Mouse (Mus musculus): Measurements from ENCODE around the gene Ndufa11. TPM values are rescaled to one million over a fixed set of nuclear protein-coding genes. Genes with fewer than 3 reads are reported as not detected.

Ndufa11 gene
- polyA plus RNA-seq, 1 experiment from 2014 or later, result 42.6 TPM

Other genes with a start within 250 kb of the Ndufa11 start
- 13.0 to 25.1 TPM (median 19.4 TPM) in 3 replicates for gene Ptprs, start 241.3 kb upstream of the Ndufa11 start, polyA plus RNA-seq (2018)
- gene Znrf4, start 205.3 kb upstream of the Ndufa11 start, polyA plus RNA-seq (2018), result not detected in 3 replicates
- 0.11 to 0.21 TPM in 2 of 3 replicates, not detected in the other for gene Gm20219, start 163.4 kb upstream of the Ndufa11 start, polyA plus RNA-seq (2018)
- gene Safb2, start 133.2 kb upstream of the Ndufa11 start, polyA plus RNA-seq (2018), result 63.5 to 115 TPM (median 92.8 TPM) in 3 replicates
- gene Safb, start 132.9 kb upstream of the Ndufa11 start, polyA plus RNA-seq (2018), result 51.7 to 66.4 TPM (median 57.5 TPM) in 3 replicates
- 47.7 to 86.1 TPM (median 67.9 TPM) in 3 replicates for gene 2410015M20Rik, start 108.0 kb upstream of the Ndufa11 start, polyA plus RNA-seq (2018)
- 397 to 1,686 TPM (median 1,348 TPM) in 3 replicates for gene Rpl36, start 104.4 kb upstream of the Ndufa11 start, polyA plus RNA-seq (2018)
- gene Lonp1, start 90.9 kb upstream of the Ndufa11 start, polyA plus RNA-seq (2018), result 25.9 to 34.1 TPM (median 32.5 TPM) in 3 replicates
- gene Catsperd, start 89.6 kb upstream of the Ndufa11 start, polyA plus RNA-seq (2018), result not detected in 3 replicates
- gene Ranbp3, start 44.5 kb upstream of the Ndufa11 start, polyA plus RNA-seq (2018), result 29.0 to 44.8 TPM (median 40.5 TPM) in 3 replicates
- 4.5 to 9.8 TPM (median 5.3 TPM) in 3 replicates for gene Vmac, start 255 bp downstream of the Ndufa11 start, polyA plus RNA-seq (2018)
- gene Nrtn, start 39.8 kb downstream of the Ndufa11 start, polyA plus RNA-seq (2018), result not detected in 3 replicates
- gene Dus3l, start 47.0 kb downstream of the Ndufa11 start, polyA plus RNA-seq (2018), result 9.0 to 14.0 TPM (median 11.4 TPM) in 3 replicates
- not detected in 3 replicates for gene Prr22, start 52.5 kb downstream of the Ndufa11 start, polyA plus RNA-seq (2018)
- gene Rfx2, start 113.2 kb downstream of the Ndufa11 start, polyA plus RNA-seq (2018), result 0.11 TPM in 2 of 3 replicates, not detected in the other
- gene Acsbg2, start 156.7 kb downstream of the Ndufa11 start, polyA plus RNA-seq (2018), result not detected in 3 replicates
- gene 1700061G19Rik, start 157.7 kb downstream of the Ndufa11 start, polyA plus RNA-seq (2018), result 0.07 TPM in 1 of 3 replicates, not detected in the others
- gene Mllt1, start 217.6 kb downstream of the Ndufa11 start, polyA plus RNA-seq (2018), result 12.6 to 16.0 TPM (median 13.0 TPM) in 3 replicates